ENCODE assay signal across 9 mouse cellular contexts in genomic region chr15:56344304-56344932, GRCm38 (mm10).
A peak's percentile ranks its signal among the peaks of the same experiment; 100 is the strongest.
DNase-seq lines count a peak whose midpoint lies in the region; ATAC-seq and TF ChIP-seq lines count a peak whose summit lies in the region.
"Had no signal": no experiment of that assay in that cellular context is flagged by ENCODE, and none has a peak within 500 bp of the region (broad histone marks: within the 10 kb centered on the region; RNA-seq: fewer than 3 reads in every experiment).

No protein-coding gene starts in this region.

- no peak overlapping the region for H3K4me3 ChIP-seq in forebrain, embryonic 12.5 days (replicated peaks)
- H3K4me3 ChIP-seq in forebrain, embryonic 10.5 days, result no peak overlapping the region
- no peak overlapping the region for H3K4me3 ChIP-seq in lung, postnatal 0 days (ENCODE audit: low read depth, low read length)

- H3K27me3 ChIP-seq in forebrain, embryonic 12.5 days, result no peaks in the 10 kb centered on the region
- H3K27me3 ChIP-seq in forebrain, embryonic 10.5 days (ENCODE audit: poor library complexity, severe bottlenecking), result no peaks in the 10 kb centered on the region
- no peaks in the 10 kb centered on the region for H3K27me3 ChIP-seq in lung, postnatal 0 days (replicated peaks; ENCODE audit: insufficient read depth, low read length)

- peak; percentile 68 for TF ChIP-seq CTCF in lung, postnatal 0 days (IDR thresholded peaks at IDR 0.05)

- no peak overlapping the region for H3K27ac ChIP-seq in forebrain, embryonic 12.5 days
- H3K27ac ChIP-seq in forebrain, embryonic 10.5 days, result no peak overlapping the region
- no peak overlapping the region for H3K27ac ChIP-seq in lung, postnatal 0 days (ENCODE audit: low read length)

- no peak overlapping the region for H3K4me2 ChIP-seq in forebrain, embryonic 12.5 days
- no peak overlapping the region for H3K4me2 ChIP-seq in lung, postnatal 0 days (replicated peaks; ENCODE audit: low read depth, low read length)

- no peaks in the 10 kb centered on the region for H3K9me3 ChIP-seq in forebrain, embryonic 12.5 days
- H3K9me3 ChIP-seq in forebrain, embryonic 10.5 days, result no peaks in the 10 kb centered on the region
- no peaks in the 10 kb centered on the region for H3K9me3 ChIP-seq in lung, postnatal 0 days (ENCODE audit: low read length)

- 31% methylated on average over 4 of the region's 4 CpGs for WGBS in forebrain, embryonic 12.5 days
- 45% methylated on average over 4 of the region's 4 CpGs for WGBS in forebrain, embryonic 10.5 days
- WGBS in lung, postnatal 0 days, result 53% methylated on average over 4 of the region's 4 CpGs

- H3K4me1 ChIP-seq in forebrain, embryonic 12.5 days, result 0 out of 2 replicates have a peak, but pooled peaks cover 5% of the 10 kb centered on the region
- peaks cover 10% of the 10 kb centered on the region for H3K4me1 ChIP-seq in forebrain, embryonic 10.5 days
- no peaks in the 10 kb centered on the region for H3K4me1 ChIP-seq in lung, postnatal 0 days (ENCODE audit: insufficient read depth, low read depth, low read length)

- no peak for TF ChIP-seq EP300 in lung, postnatal 0 days (IDR thresholded peaks at IDR 0.05)

- H3K9ac ChIP-seq in forebrain, embryonic 12.5 days, result no peak overlapping the region
- H3K9ac ChIP-seq in lung, postnatal 0 days (replicated peaks; ENCODE audit: low read depth), result no peak overlapping the region

- no peaks in the 10 kb centered on the region for H3K36me3 ChIP-seq in forebrain, embryonic 12.5 days (replicated peaks)
- H3K36me3 ChIP-seq in forebrain, embryonic 10.5 days (replicated peaks), result no peaks in the 10 kb centered on the region
- H3K36me3 ChIP-seq in lung, postnatal 0 days (ENCODE audit: insufficient read depth, low read length), result no peaks in the 10 kb centered on the region

- no peak for DNase-seq in forebrain, embryonic 10.5 days (ENCODE audit: extremely low spot score, low spot score)
- peak; percentile 44 for DNase-seq in lung, postnatal 0 days (ENCODE audit: low spot score)
- no peak for DNase-seq in lung, postnatal 14 days
- DNase-seq in kidney, postnatal 4 days, result peak; percentile 11 to 24
- DNase-seq in urinary bladder, adult 18-20 months (ENCODE audit: low spot score in 2 of 2), result no peak
- DNase-seq in frontal cortex, postnatal 14 days (ENCODE audit: low spot score in 2 of 2), result no peak
- DNase-seq: lung, postnatal 4 days had no signal

- ATAC-seq in forebrain, embryonic 12.5 days (ENCODE audit: low FRiP score), result peak; percentile 71
- ATAC-seq in lung, postnatal 0 days, result no peak; the same call in 1 of the 2 replicates
- no peak for ATAC-seq in erythroblast, adult 5-6 weeks (replicated peaks; ENCODE audit: low FRiP score, poor library complexity, severe bottlenecking)

Comparison
In these comparisons a context has a peak if more than half of its experiments do, and no peak if none do; other contexts are left out.
1. DNase-seq: peak in lung, postnatal 0 days (single experiment) and kidney, postnatal 4 days (2 of 2); none in forebrain, embryonic 10.5 days (single experiment), lung, postnatal 14 days (single experiment), urinary bladder, adult 18-20 months (0 of 2) and frontal cortex, postnatal 14 days (0 of 2).